Mouse (Mus musculus): ENCODE measurements at regions not wholly inside any gene's neighbourhood (a gene's known extent, or its start where the extent isn't known, plus 50 kb on each side); places are given as distances from the start of the nearest gene placed in this dataset.

- ATAC-seq (ENCODE audit: low TSS enrichment): no peak
Observed at GRCm38 (mm10) chr12:55926276-55926973, 90.3 kb downstream of the Brms1l start.

Measured in frontal cortex, adult (tissue).